Mouse (Mus musculus): Measurements from ENCODE around the gene Ankrd33b.

DNA sequence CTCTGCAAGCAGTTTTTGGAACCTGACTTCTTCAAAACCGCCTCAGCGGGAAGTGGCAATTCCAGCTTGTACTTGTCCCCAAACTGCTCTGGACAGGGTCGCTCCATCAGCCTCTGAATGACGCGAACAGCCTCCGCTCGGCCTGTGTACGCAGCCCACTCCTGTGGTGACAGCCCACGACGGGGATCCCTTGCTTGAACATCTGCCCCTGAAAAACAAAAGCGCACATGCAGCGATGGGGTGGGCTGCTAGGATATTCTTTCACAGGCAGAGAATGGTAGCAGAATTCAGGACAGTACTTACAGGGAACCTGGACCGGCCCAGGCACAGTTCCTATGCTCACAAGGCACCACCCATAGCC lies 69.8 kb downstream of the Ankrd33b start:
- TF ChIP-seq CTCF (IDR thresholded peaks at IDR 0.05; ENCODE audit: extremely low read depth, insufficient read depth, low read length) (no peak), POLR2A (IDR thresholded peaks at IDR 0.05; ENCODE audit: extremely low read depth, insufficient read depth, low read length) (no peak)
